In genomic region chr1:70012991-70013390, GRCm38 (mm10) we compare ENCODE assay signal across 16 mouse cellular contexts.
DNase-seq lines count a peak whose midpoint lies in the region.
"Had no signal": no experiment of that assay in that cellular context is flagged by ENCODE, and none has a peak within 500 bp of the region (broad histone marks: within the 10 kb centered on the region; RNA-seq: fewer than 3 reads in every experiment).

No protein-coding gene starts in this region.

- DNase-seq in frontal cortex, adult 2 months (ENCODE audit: extremely low spot score in 1 of 2, low spot score in 1 of 2), result peak; percentile 24 to 61
- DNase-seq in frontal cortex, postnatal 14 days (ENCODE audit: low spot score in 2 of 2), result no peak
- DNase-seq in layer of hippocampus, adult 9-11 months, result peak; percentile 42
- DNase-seq in layer of hippocampus, postnatal 36 days, result no peak
- DNase-seq in right cerebral cortex, adult 18-20 months, result peak; percentile 46
- DNase-seq in right cerebral cortex, postnatal 4 days, result no peak
- peak; percentile 65 for DNase-seq in telencephalon, adult 2 months (ENCODE audit: low read depth, low spot score)
- DNase-seq in adrenal gland, postnatal 4 days (ENCODE audit: low spot score in 2 of 2), result no peak
- DNase-seq: adrenal gland, postnatal 10 days; cerebellum, adult 18-20 months; cerebellum, adult 9-11 months; cerebellum, postnatal 36 days; forebrain, postnatal 0 days; gastrocnemius, postnatal 36 days; heart, adult 11 months; heart, postnatal 36 days had no signal

Comparison
In these comparisons a context has a peak if more than half of its experiments do, and no peak if none do; other contexts are left out.
1. DNase-seq: peak in frontal cortex, adult 2 months (2 of 2), layer of hippocampus, adult 9-11 months (single experiment), right cerebral cortex, adult 18-20 months (single experiment) and telencephalon, adult 2 months (single experiment); none in frontal cortex, postnatal 14 days (0 of 2), layer of hippocampus, postnatal 36 days (0 of 2), right cerebral cortex, postnatal 4 days (single experiment) and adrenal gland, postnatal 4 days (0 of 2).